ENCODE assay signal across 26 mouse cellular contexts in genomic region chr3:144013481-144014125, GRCm38 (mm10).
DNase-seq lines count a peak whose midpoint lies in the region; ATAC-seq and TF ChIP-seq lines count a peak whose summit lies in the region.
"Had no signal": no experiment of that assay in that cellular context is flagged by ENCODE, and none has a peak within 500 bp of the region (broad histone marks: within the 10 kb centered on the region; RNA-seq: fewer than 3 reads in every experiment).

No protein-coding gene starts in this region.

- H3K9me3 ChIP-seq in midbrain, embryonic 14.5 days (ENCODE audit: control insufficient read depth, low read length) = no peaks in the 10 kb centered on the region
- no peaks in the 10 kb centered on the region for H3K9me3 ChIP-seq in midbrain, embryonic 13.5 days
- H3K9me3 ChIP-seq in embryonic facial prominence, embryonic 14.5 days (ENCODE audit: control insufficient read depth, low read length) = no peaks in the 10 kb centered on the region
- H3K9me3 ChIP-seq: embryonic facial prominence, embryonic 15.5 days; forebrain, embryonic 12.5 days; heart, embryonic 12.5 days; heart, embryonic 15.5 days; hindbrain, embryonic 10.5 days; hindbrain, embryonic 13.5 days; intestine, embryonic 15.5 days had no signal

- WGBS in midbrain, embryonic 14.5 days = 55% methylated on average over 8 of the region's 8 CpGs
- WGBS in midbrain, embryonic 13.5 days = 56% methylated on average over 8 of the region's 8 CpGs
- WGBS in embryonic facial prominence, embryonic 14.5 days = 37% methylated on average over 8 of the region's 8 CpGs

- H3K36me3 ChIP-seq in midbrain, embryonic 14.5 days (ENCODE audit: control insufficient read depth, insufficient read depth, low read length) = no peaks in the 10 kb centered on the region
- no peaks in the 10 kb centered on the region for H3K36me3 ChIP-seq in midbrain, embryonic 13.5 days
- no peaks in the 10 kb centered on the region for H3K36me3 ChIP-seq in embryonic facial prominence, embryonic 14.5 days (ENCODE audit: control insufficient read depth, insufficient read depth, low read length)
- H3K36me3 ChIP-seq: embryonic facial prominence, embryonic 15.5 days; forebrain, embryonic 12.5 days; heart, embryonic 12.5 days; heart, embryonic 15.5 days; hindbrain, embryonic 10.5 days; hindbrain, embryonic 13.5 days; intestine, embryonic 15.5 days had no signal

- TF ChIP-seq CTCF in brain, embryonic 14.5 days (IDR thresholded peaks at IDR 0.05; ENCODE audit: borderline replicate concordance, extremely low read depth, insufficient read depth, insufficient read length) = no peak

- TF ChIP-seq POLR2A in brain, embryonic 14.5 days (IDR thresholded peaks at IDR 0.05; ENCODE audit: borderline replicate concordance, extremely low read depth, insufficient read depth, insufficient read length, poor library complexity, severe bottlenecking) = no peak

- no peak overlapping the region for H3K9ac ChIP-seq in midbrain, embryonic 14.5 days (replicated peaks; ENCODE audit: low read length)
- no peak overlapping the region for H3K9ac ChIP-seq in midbrain, embryonic 13.5 days (replicated peaks)
- no peak overlapping the region for H3K9ac ChIP-seq in embryonic facial prominence, embryonic 14.5 days (ENCODE audit: low read depth, low read length)
- H3K9ac ChIP-seq: embryonic facial prominence, embryonic 15.5 days; forebrain, embryonic 12.5 days; heart, embryonic 12.5 days; heart, embryonic 15.5 days; hindbrain, embryonic 13.5 days; intestine, embryonic 15.5 days had no signal

- H3K4me3 ChIP-seq in midbrain, embryonic 14.5 days (replicated peaks; ENCODE audit: low read depth, low read length) = no peak overlapping the region
- no peak overlapping the region for H3K4me3 ChIP-seq in midbrain, embryonic 13.5 days (replicated peaks)
- H3K4me3 ChIP-seq in embryonic facial prominence, embryonic 14.5 days (ENCODE audit: low read depth, low read length) = no peak overlapping the region
- H3K4me3 ChIP-seq: embryonic facial prominence, embryonic 15.5 days; forebrain, embryonic 12.5 days; heart, embryonic 12.5 days; heart, embryonic 15.5 days; hindbrain, embryonic 10.5 days; hindbrain, embryonic 13.5 days; intestine, embryonic 15.5 days had no signal

- no peak overlapping the region for H3K4me2 ChIP-seq in midbrain, embryonic 14.5 days (ENCODE audit: low read length)
- H3K4me2 ChIP-seq in midbrain, embryonic 13.5 days (replicated peaks) = no peak overlapping the region
- H3K4me2 ChIP-seq in embryonic facial prominence, embryonic 14.5 days (ENCODE audit: low read depth, low read length) = no peak overlapping the region
- H3K4me2 ChIP-seq: embryonic facial prominence, embryonic 15.5 days; forebrain, embryonic 12.5 days; heart, embryonic 12.5 days; heart, embryonic 15.5 days; hindbrain, embryonic 13.5 days; intestine, embryonic 15.5 days had no signal

- no peak overlapping the region for H3K27ac ChIP-seq in midbrain, embryonic 14.5 days (replicated peaks; ENCODE audit: low read depth, low read length)
- no peak overlapping the region for H3K27ac ChIP-seq in midbrain, embryonic 13.5 days
- no peak overlapping the region for H3K27ac ChIP-seq in embryonic facial prominence, embryonic 14.5 days (replicated peaks; ENCODE audit: low read depth, low read length)
- H3K27ac ChIP-seq: embryonic facial prominence, embryonic 15.5 days; forebrain, embryonic 12.5 days; heart, embryonic 15.5 days; hindbrain, embryonic 10.5 days; hindbrain, embryonic 13.5 days; intestine, embryonic 15.5 days had no signal

- no peaks in the 10 kb centered on the region for H3K27me3 ChIP-seq in midbrain, embryonic 14.5 days (ENCODE audit: control insufficient read depth, insufficient read depth, low read length)
- H3K27me3 ChIP-seq in midbrain, embryonic 13.5 days = no peaks in the 10 kb centered on the region
- H3K27me3 ChIP-seq in embryonic facial prominence, embryonic 14.5 days (replicated peaks; ENCODE audit: control insufficient read depth, insufficient read depth, low read length) = no peaks in the 10 kb centered on the region
- H3K27me3 ChIP-seq: embryonic facial prominence, embryonic 15.5 days; forebrain, embryonic 12.5 days; heart, embryonic 12.5 days; heart, embryonic 15.5 days; hindbrain, embryonic 13.5 days; intestine, embryonic 15.5 days had no signal

- H3K4me1 ChIP-seq in midbrain, embryonic 14.5 days (ENCODE audit: control insufficient read depth, insufficient read depth, low read length) = no peaks in the 10 kb centered on the region
- H3K4me1 ChIP-seq in midbrain, embryonic 13.5 days (replicated peaks) = peaks cover 11% of the 10 kb centered on the region
- peaks cover 24% of the 10 kb centered on the region for H3K4me1 ChIP-seq in embryonic facial prominence, embryonic 14.5 days (ENCODE audit: control insufficient read depth, insufficient read depth, low read length)

- peak; percentile 17 for DNase-seq in midbrain, embryonic 14.5 days
- peak; percentile 74 for DNase-seq in Muller cell, postnatal 12 days (ENCODE audit: inconsistent ontology term)
- peak; percentile 67 for DNase-seq in brain, embryonic 14.5 days (ENCODE audit: low read depth)
- DNase-seq in embryonic facial prominence, embryonic 14.5 days (ENCODE audit: low spot score) = peak; percentile 29
- DNase-seq in spleen, postnatal 36 days (ENCODE audit: low spot score in 2 of 2) = no peak
- DNase-seq: adrenal gland, adult 8-10 months; adrenal gland, postnatal 36 days; cerebellum, adult 11 months; cerebellum, adult 2 months; cerebellum, adult 9-11 months; cerebellum, postnatal 25 days; gastrocnemius, postnatal 25 days; heart, adult 18-20 months; heart, postnatal 10 days; heart, postnatal 36 days had no signal

- no peak for ATAC-seq in midbrain, embryonic 14.5 days (ENCODE audit: low FRiP score, low TSS enrichment)
- no peak for ATAC-seq in midbrain, embryonic 13.5 days
- ATAC-seq in embryonic facial prominence, embryonic 14.5 days (ENCODE audit: low read depth) = no peak
- ATAC-seq: activated CD4-positive, CD25-positive, alpha-beta regulatory T cell, adult 4 months; CD4-positive, CD25-positive, alpha-beta regulatory T cell, adult 4 months; hindbrain, embryonic 16.5 days had no signal

Comparison
In these comparisons a context has a peak if more than half of its experiments do, and no peak if none do; other contexts are left out.
1. DNase-seq: peak in midbrain, embryonic 14.5 days (single experiment), Muller cell, postnatal 12 days (single experiment), brain, embryonic 14.5 days (single experiment) and embryonic facial prominence, embryonic 14.5 days (single experiment); none in spleen, postnatal 36 days (0 of 2).